In genomic region chr8:38818163-38818562, GRCm38 (mm10) we compare ENCODE assay signal across 9 mouse cellular contexts.
DNase-seq lines count a peak whose midpoint lies in the region; ATAC-seq and TF ChIP-seq lines count a peak whose summit lies in the region.
"Had no signal": no experiment of that assay in that cellular context is flagged by ENCODE, and none has a peak within 500 bp of the region (broad histone marks: within the 10 kb centered on the region; RNA-seq: fewer than 3 reads in every experiment).

No protein-coding gene starts in this region.

- H3K9ac ChIP-seq in embryonic facial prominence, embryonic 11.5 days (replicated peaks; ENCODE audit: low read length), result no peak overlapping the region
- H3K9ac ChIP-seq in limb, embryonic 11.5 days (ENCODE audit: low read length), result no peak overlapping the region
- H3K9ac ChIP-seq: heart, embryonic 13.5 days had no signal

- no peaks in the 10 kb centered on the region for H3K4me1 ChIP-seq in embryonic facial prominence, embryonic 11.5 days (ENCODE audit: control insufficient read depth, insufficient read depth, low read length)
- no peaks in the 10 kb centered on the region for H3K4me1 ChIP-seq in limb, embryonic 11.5 days (ENCODE audit: control insufficient read depth, insufficient read depth, low read length)
- H3K4me1 ChIP-seq: heart, embryonic 13.5 days had no signal

- H3K27me3 ChIP-seq in embryonic facial prominence, embryonic 11.5 days (ENCODE audit: control insufficient read depth, insufficient read depth, low read length), result no peaks in the 10 kb centered on the region
- H3K27me3 ChIP-seq in limb, embryonic 11.5 days (ENCODE audit: control insufficient read depth, insufficient read depth, low read length), result no peaks in the 10 kb centered on the region
- H3K27me3 ChIP-seq: heart, embryonic 13.5 days had no signal

- peak; percentile 46 for TF ChIP-seq CTCF in gastrocnemius, adult 2 months (IDR thresholded peaks at IDR 0.05)

- H3K9me3 ChIP-seq in embryonic facial prominence, embryonic 11.5 days (replicated peaks; ENCODE audit: control insufficient read depth, low read length), result no peaks in the 10 kb centered on the region
- no peaks in the 10 kb centered on the region for H3K9me3 ChIP-seq in limb, embryonic 11.5 days (ENCODE audit: control insufficient read depth, low read length)
- H3K9me3 ChIP-seq: heart, embryonic 13.5 days had no signal

- no peak overlapping the region for H3K4me2 ChIP-seq in embryonic facial prominence, embryonic 11.5 days (ENCODE audit: low read depth, low read length)
- H3K4me2 ChIP-seq in limb, embryonic 11.5 days (ENCODE audit: low read depth, severe bottlenecking), result no peak overlapping the region
- H3K4me2 ChIP-seq: heart, embryonic 13.5 days had no signal

- no peak overlapping the region for H3K27ac ChIP-seq in gastrocnemius, adult 2 months
- no peak overlapping the region for H3K27ac ChIP-seq in embryonic facial prominence, embryonic 11.5 days (replicated peaks; ENCODE audit: low read depth, low read length)
- H3K27ac ChIP-seq in limb, embryonic 11.5 days (replicated peaks; ENCODE audit: low read depth, low read length), result no peak overlapping the region
- H3K27ac ChIP-seq: heart, embryonic 13.5 days had no signal

- no peak overlapping the region for H3K4me3 ChIP-seq in gastrocnemius, adult 2 months
- no peak overlapping the region for H3K4me3 ChIP-seq in embryonic facial prominence, embryonic 11.5 days (ENCODE audit: low read depth, low read length)
- no peak overlapping the region for H3K4me3 ChIP-seq in limb, embryonic 11.5 days (ENCODE audit: low read depth, low read length)
- H3K4me3 ChIP-seq: heart, embryonic 13.5 days had no signal

- ATAC-seq in embryonic facial prominence, embryonic 11.5 days (replicated peaks; ENCODE audit: insufficient number of reproducible peaks, low FRiP score, low TSS enrichment, low read depth), result no peak
- ATAC-seq in limb, embryonic 11.5 days (ENCODE audit: insufficient number of reproducible peaks, low FRiP score, low TSS enrichment, low read depth), result no peak
- no peak for ATAC-seq in erythroid progenitor cell, adult 5-6 weeks (replicated peaks; ENCODE audit: low FRiP score, poor library complexity, severe bottlenecking)
- ATAC-seq in inflammation-experienced regulatory T-cells, adult 6 months, result no peak

- no peak for DNase-seq in gastrocnemius, adult 2 months
- no peak for DNase-seq in gastrocnemius, postnatal 36 days
- DNase-seq in testis, postnatal 10 days (ENCODE audit: low spot score), result peak; percentile 45
- no peak for DNase-seq in testis, postnatal 14 days (ENCODE audit: low spot score)
- DNase-seq in embryonic facial prominence, embryonic 11.5 days (ENCODE audit: low spot score), result peak; percentile 77
- DNase-seq in limb, embryonic 11.5 days (ENCODE audit: low spot score), result peak; percentile 33

- H3K36me3 ChIP-seq in embryonic facial prominence, embryonic 11.5 days (replicated peaks; ENCODE audit: control insufficient read depth, insufficient read depth, low read depth, low read length), result no peaks in the 10 kb centered on the region
- no peaks in the 10 kb centered on the region for H3K36me3 ChIP-seq in limb, embryonic 11.5 days (ENCODE audit: control insufficient read depth, insufficient read depth, low read length)
- H3K36me3 ChIP-seq: heart, embryonic 13.5 days had no signal

- intact Hi-C loops in gastrocnemius, adult 2 months (cut with DNase I), result no loop called here
- intact Hi-C loops in gastrocnemius, postnatal 36 days (cut with DNase I), result no loop called here

- 20% methylated on average over 1 of the region's 1 CpGs for WGBS in embryonic facial prominence, embryonic 11.5 days
- WGBS in limb, embryonic 11.5 days, result 29% methylated on average over 1 of the region's 1 CpGs

Comparison
In these comparisons a context has a peak if more than half of its experiments do, and no peak if none do; other contexts are left out.
1. DNase-seq: peak in testis, postnatal 10 days (single experiment), embryonic facial prominence, embryonic 11.5 days (single experiment) and limb, embryonic 11.5 days (single experiment); none in gastrocnemius, adult 2 months (single experiment), gastrocnemius, postnatal 36 days (0 of 2) and testis, postnatal 14 days (single experiment).